Mouse (Mus musculus) right cerebral cortex, postnatal 14 days (tissue): Measurements from ENCODE around the gene Ankrd11.
"Not testable (repeated sequence)": the region's sequence is repeated elsewhere in the genome, so short reads cannot be mapped to it uniquely, and the experiment has no call there.

Source experiments
- DNase-seq: peaks from one replicate; pipeline ENCODE4 v3.0.0; 2022

Ankrd11 gene

GRCm38 (mm10) chr8:123039376-123040109 is 2.5 kb downstream of the Ankrd11 start:
- DNase-seq = no peak

- DNase-seq = no peak
Observed at GRCm38 (mm10) chr8:123038351-123038750, 3.7 kb downstream of the Ankrd11 start.

- DNase-seq = no peak
Observed at GRCm38 (mm10) chr8:123037487-123037886, 4.6 kb downstream of the Ankrd11 start.

- no peak for DNase-seq
Observed at GRCm38 (mm10) chr8:123036956-123037355, 5.1 kb downstream of the Ankrd11 start.

GRCm38 (mm10) chr8:123034171-123034570 is 7.9 kb downstream of the Ankrd11 start:
- DNase-seq = no peak

- DNase-seq = no peak
Observed at GRCm38 (mm10) chr8:123033431-123033830, 8.6 kb downstream of the Ankrd11 start.

GRCm38 (mm10) chr8:123032730-123033129 is 9.3 kb downstream of the Ankrd11 start:
- DNase-seq = no peak

GRCm38 (mm10) chr8:123031321-123031978 is 10.6 kb downstream of the Ankrd11 start:
- DNase-seq = no peak

- not testable (repeated sequence) for DNase-seq
Observed at GRCm38 (mm10) chr8:123030091-123030490, 12.0 kb downstream of the Ankrd11 start.

GRCm38 (mm10) chr8:123027786-123028185 is 14.3 kb downstream of the Ankrd11 start:
- DNase-seq = no peak

- no peak for DNase-seq
Observed at GRCm38 (mm10) chr8:123025951-123026351, 16.1 kb downstream of the Ankrd11 start.

GRCm38 (mm10) chr8:123024226-123024625 is 17.9 kb downstream of the Ankrd11 start:
- no peak for DNase-seq

GRCm38 (mm10) chr8:123022727-123023126 is 19.4 kb downstream of the Ankrd11 start:
- DNase-seq = no peak

GRCm38 (mm10) chr8:123021259-123021658 is 20.8 kb downstream of the Ankrd11 start:
- DNase-seq = no peak

- no peak for DNase-seq
Observed at GRCm38 (mm10) chr8:123020859-123021258, 21.2 kb downstream of the Ankrd11 start.

- DNase-seq = no peak
Observed at GRCm38 (mm10) chr8:123020084-123020483, 22.0 kb downstream of the Ankrd11 start.

GRCm38 (mm10) chr8:123018484-123019164 is 23.5 kb downstream of the Ankrd11 start:
- DNase-seq = no peak

GRCm38 (mm10) chr8:123017143-123017542 is 24.9 kb downstream of the Ankrd11 start:
- no peak for DNase-seq

GRCm38 (mm10) chr8:123015074-123015473 is 27.0 kb downstream of the Ankrd11 start:
- DNase-seq = no peak

- no peak for DNase-seq
Observed at GRCm38 (mm10) chr8:123014429-123014828, 27.6 kb downstream of the Ankrd11 start.

- DNase-seq = no peak
Observed at GRCm38 (mm10) chr8:123011321-123011720, 30.8 kb downstream of the Ankrd11 start.

- no peak for DNase-seq
Observed at GRCm38 (mm10) chr8:123005805-123006204, 36.3 kb downstream of the Ankrd11 start.

- no peak for DNase-seq
Observed at GRCm38 (mm10) chr8:123005328-123005727, 36.7 kb downstream of the Ankrd11 start.
